19 mouse cellular contexts compared by ENCODE assay signal in the genomic region with DNA sequence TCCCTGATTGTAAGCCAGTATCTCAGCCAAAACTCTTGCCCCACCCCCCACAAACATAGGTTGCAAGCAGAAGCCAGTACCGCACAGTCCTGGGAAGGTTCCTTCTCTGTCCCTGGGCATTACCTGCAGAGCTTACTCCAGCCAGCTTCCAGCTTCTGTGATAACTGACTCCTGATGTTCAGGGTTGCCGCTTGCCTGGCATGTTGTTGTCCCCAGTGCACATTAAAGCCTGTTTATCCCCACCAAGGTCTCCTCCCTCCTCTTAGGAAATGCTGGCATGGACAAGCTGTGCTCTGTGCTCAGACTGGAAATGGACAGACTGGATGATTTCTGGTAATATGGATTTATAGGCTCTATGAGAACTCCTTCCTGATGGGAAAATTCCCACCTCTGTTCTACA. TPM values are rescaled to one million over a fixed set of nuclear protein-coding genes. Genes with fewer than 3 reads are reported as not detected.
DNase-seq lines count a peak whose midpoint lies in the region; ATAC-seq and TF ChIP-seq lines count a peak whose summit lies in the region.
"Had no signal": no experiment of that assay in that cellular context is flagged by ENCODE, and none has a peak within 500 bp of the region (broad histone marks: within the 10 kb centered on the region; RNA-seq: fewer than 3 reads in every experiment).

Gene Serpina3c, minus strand, starts transcription at position 215 of the 400 bp plus-strand sequence.

- H3K9ac ChIP-seq in intestine, embryonic 14.5 days (ENCODE audit: low read length) = no peak within 1 kb of the TSS
- H3K9ac ChIP-seq in intestine, postnatal 0 days (ENCODE audit: low read depth, low read length) = no peak within 1 kb of the TSS
- H3K9ac ChIP-seq: forebrain, embryonic 12.5 days; hindbrain, embryonic 13.5 days; lung, embryonic 14.5 days; neural tube, embryonic 13.5 days had no signal

- WGBS in intestine, embryonic 14.5 days = 93% methylated on average over 2 of the region's 2 CpGs
- WGBS in intestine, postnatal 0 days = 87% methylated on average over 2 of the region's 2 CpGs

- no peak within 1 kb of the TSS for H3K4me2 ChIP-seq in intestine, embryonic 14.5 days (ENCODE audit: low read length)
- no peak within 1 kb of the TSS for H3K4me2 ChIP-seq in intestine, postnatal 0 days (replicated peaks; ENCODE audit: low read depth)
- H3K4me2 ChIP-seq: forebrain, embryonic 12.5 days; hindbrain, embryonic 13.5 days; liver, embryonic 11.5 days; lung, embryonic 14.5 days; neural tube, embryonic 13.5 days had no signal

- H3K27ac ChIP-seq in intestine, embryonic 14.5 days (ENCODE audit: low read depth) = no peak within 1 kb of the TSS
- H3K27ac ChIP-seq in intestine, postnatal 0 days (ENCODE audit: low read depth, low read length) = no peak within 1 kb of the TSS
- peak within 1 kb of the TSS; percentile 82 for H3K27ac ChIP-seq in testis, adult 2 months (ENCODE audit: control insufficient read depth, insufficient read depth, low read depth, low read length)
- peak within 1 kb of the TSS; percentile 51; the same call in 1 of the 2 replicates for H3K27ac ChIP-seq in brown adipose tissue, adult 24 weeks (replicated peaks; ENCODE audit: low read depth, low read length)
- H3K27ac ChIP-seq: forebrain, embryonic 12.5 days; hindbrain, embryonic 13.5 days; kidney, postnatal 0 days; neural tube, embryonic 13.5 days had no signal

- ATAC-seq in intestine, embryonic 14.5 days (replicated peaks; ENCODE audit: low FRiP score, low TSS enrichment, low read depth) = no peak
- no peak for ATAC-seq in intestine, postnatal 0 days
- ATAC-seq: CD4-positive, CD25-positive, alpha-beta regulatory T cell, adult 4 months had no signal

- no peaks in the 10 kb centered on the region for H3K36me3 ChIP-seq in intestine, embryonic 14.5 days (ENCODE audit: control insufficient read depth, insufficient read depth, low read length)
- H3K36me3 ChIP-seq in intestine, postnatal 0 days (ENCODE audit: control insufficient read depth, insufficient read depth) = no peaks in the 10 kb centered on the region
- H3K36me3 ChIP-seq in testis, adult 2 months (ENCODE audit: control insufficient read depth, insufficient read depth, low read length) = no peaks in the 10 kb centered on the region
- H3K36me3 ChIP-seq: forebrain, embryonic 12.5 days; G1E; hindbrain, embryonic 13.5 days; neural tube, embryonic 13.5 days had no signal

- no peak for TF ChIP-seq CTCF in intestine, postnatal 0 days (IDR thresholded peaks at IDR 0.05; ENCODE audit: low read depth)
- no peak for TF ChIP-seq CTCF in testis, adult 2 months (IDR thresholded peaks at IDR 0.05; ENCODE audit: control insufficient read depth, insufficient read depth, insufficient replicate concordance, low read depth, low read length)

- no peaks in the 10 kb centered on the region for H3K9me3 ChIP-seq in intestine, embryonic 14.5 days (ENCODE audit: control insufficient read depth, low read length)
- H3K9me3 ChIP-seq in intestine, postnatal 0 days (ENCODE audit: control insufficient read depth) = no peaks in the 10 kb centered on the region
- H3K9me3 ChIP-seq: forebrain, embryonic 12.5 days; hindbrain, embryonic 13.5 days; neural tube, embryonic 13.5 days had no signal

- TF ChIP-seq POLR2A in testis, adult 2 months (IDR thresholded peaks at IDR 0.05; ENCODE audit: control insufficient read depth, low read depth, low read length) = no peak

- no peak within 1 kb of the TSS for H3K4me3 ChIP-seq in intestine, embryonic 14.5 days (ENCODE audit: low read depth, low read length)
- H3K4me3 ChIP-seq in intestine, postnatal 0 days (ENCODE audit: low read depth, low read length) = no peak within 1 kb of the TSS
- H3K4me3 ChIP-seq in testis, adult 2 months (ENCODE audit: control insufficient read depth, low read depth, low read length) = peak within 1 kb of the TSS; percentile 56
- H3K4me3 ChIP-seq in brown adipose tissue, adult 24 weeks (ENCODE audit: insufficient read depth, low read depth, low read length) = 0 out of 2 replicates have a peak within 1 kb of the TSS, but pooled peaks have one; percentile 16
- H3K4me3 ChIP-seq: forebrain, embryonic 12.5 days; hindbrain, embryonic 13.5 days; neural tube, embryonic 13.5 days had no signal

- no peaks in the 10 kb centered on the region for H3K4me1 ChIP-seq in intestine, embryonic 14.5 days (replicated peaks; ENCODE audit: control insufficient read depth, insufficient read depth, low read length)
- no peaks in the 10 kb centered on the region for H3K4me1 ChIP-seq in intestine, postnatal 0 days (replicated peaks; ENCODE audit: control insufficient read depth, insufficient read depth, low read length)
- no peaks in the 10 kb centered on the region for H3K4me1 ChIP-seq in testis, adult 2 months (ENCODE audit: control insufficient read depth, insufficient read depth, low read length)
- H3K4me1 ChIP-seq in brown adipose tissue, adult 24 weeks (ENCODE audit: control insufficient read depth, insufficient read depth, insufficient read length, low read length) = peaks cover 6% of the 10 kb centered on the region
- H3K4me1 ChIP-seq: forebrain, embryonic 12.5 days; hindbrain, embryonic 13.5 days; neural tube, embryonic 13.5 days had no signal

- H3K27me3 ChIP-seq in intestine, embryonic 14.5 days (replicated peaks; ENCODE audit: control insufficient read depth, insufficient read depth, low read length) = no peaks in the 10 kb centered on the region
- 0 out of 2 replicates have a peak, but pooled peaks cover 5% of the 10 kb centered on the region for H3K27me3 ChIP-seq in intestine, postnatal 0 days (replicated peaks; ENCODE audit: control insufficient read depth, insufficient read depth, low read length)
- no peaks in the 10 kb centered on the region for H3K27me3 ChIP-seq in testis, adult 2 months (ENCODE audit: control insufficient read depth, insufficient read depth, low read length)
- H3K27me3 ChIP-seq: forebrain, embryonic 12.5 days; hindbrain, embryonic 13.5 days; neural tube, embryonic 13.5 days had no signal

- DNase-seq in intestine, embryonic 14.5 days (ENCODE audit: low spot score) = peak; percentile 31
- no peak for DNase-seq in testis, postnatal 14 days (ENCODE audit: low spot score)
- no peak for DNase-seq in left cerebral cortex, adult 11 months (ENCODE audit: low spot score)
- no peak for DNase-seq in spleen, postnatal 36 days (ENCODE audit: low spot score in 2 of 2)
- DNase-seq: cerebellum, adult 9-11 months; heart, postnatal 10 days; kidney, adult 11 months; layer of hippocampus, postnatal 36 days; lung, embryonic 14.5 days had no signal

RNA-seq across cellular contexts. Expression of gene Serpina3c, which starts in this region (rescaled TPM):
- polyA plus RNA-seq in intestine, embryonic 14.5 days (2014; fragmentation: Nextera tagmentation; extraction: Ambion mirVana) = not detected in 2 replicates
- polyA plus RNA-seq in intestine, postnatal 0 days (2015; fragmentation: Nextera tagmentation; extraction: Ambion mirVana) = 0.09 TPM in 1 of 2 replicates, not detected in the other
- 3.3 and 5.6 TPM in 2 replicates for polyA plus RNA-seq in testis, adult 2 months (2012; rRNA removed)
- 13.7 and 14.2 TPM in 2 replicates for polyA plus RNA-seq in brown adipose tissue, adult 24 weeks (2012; ENCODE audit: insufficient read depth, insufficient read length, missing spikeins)
- polyA plus RNA-seq: CD4-positive, CD25-positive, alpha-beta regulatory T cell, adult 4 months; forebrain, embryonic 12.5 days; G1E; hindbrain, embryonic 13.5 days; liver, embryonic 11.5 days; lung, embryonic 14.5 days; neural tube, embryonic 13.5 days had no signal

Comparison
In these comparisons a context has a peak if more than half of its experiments do, and no peak if none do; other contexts are left out.
1. Peak in DNase-seq in intestine, embryonic 14.5 days; RNA of the gene not detected or under 1 TPM.
2. H3K27ac ChIP-seq: peak in testis, adult 2 months (single experiment) and brown adipose tissue, adult 24 weeks (single experiment); none in intestine, embryonic 14.5 days (single experiment) and intestine, postnatal 0 days (single experiment).
3. H3K4me3 ChIP-seq: peak in testis, adult 2 months (single experiment) and brown adipose tissue, adult 24 weeks (single experiment); none in intestine, embryonic 14.5 days (single experiment) and intestine, postnatal 0 days (single experiment).